Mouse (Mus musculus): ENCODE results near the gene Kctd6. TPM values are rescaled to one million over a fixed set of nuclear protein-coding genes. Genes with fewer than 3 reads are reported as not detected.

Gene Kctd6
- polyA plus RNA-seq, 1 experiment, result 17.2 TPM

Other genes with a start within 250 kb of the Kctd6 start
- 0.37 and 3.0 TPM in 2 replicates for gene Dnase1l3, start 219.6 kb upstream of the Kctd6 start, polyA plus RNA-seq (2012; rRNA removed)
- 37.4 and 38.9 TPM in 2 replicates for gene Abhd6, start 211.2 kb upstream of the Kctd6 start, polyA plus RNA-seq (2012; rRNA removed)
- 9.0 and 13.8 TPM in 2 replicates for gene Rpp14, start 133.8 kb upstream of the Kctd6 start, polyA plus RNA-seq (2012; rRNA removed)
- 36.8 and 42.9 TPM in 2 replicates for gene Pxk, start 115.9 kb upstream of the Kctd6 start, polyA plus RNA-seq (2012; rRNA removed)
- 100 and 134 TPM in 2 replicates for gene Pdhb, start 41.1 kb upstream of the Kctd6 start, polyA plus RNA-seq (2012; rRNA removed)
- 190 and 252 TPM in 2 replicates for gene Acox2, start 45.2 kb downstream of the Kctd6 start, polyA plus RNA-seq (2012; rRNA removed)
- 119 and 151 TPM in 2 replicates for gene Fam107a, start 103.9 kb downstream of the Kctd6 start, polyA plus RNA-seq (2012; rRNA removed)
- gene Oit1, start 164.6 kb downstream of the Kctd6 start, polyA plus RNA-seq (2012; rRNA removed), result 1.3 and 1.5 TPM in 2 replicates

All from kidney, adult 2 months (tissue).